Mouse (Mus musculus): ENCODE results near the gene Mrpl58.

The Mrpl58 gene
- long read RNA-seq, experiment 1, transcript Mrpl58-209 (6 exons, 2,596 nt) = major isoform, 102 of 117 reads
- long read RNA-seq, experiment 1, transcript Mrpl58-202 (6 exons, 749 nt) = minor isoform, 13 of 117 reads
- long read RNA-seq, experiment 1, partial matches to known transcripts = 1 of 117 reads
- long read RNA-seq, experiment 1, other reads (novel, unspliced or antisense) = 0 of 117 reads
- long read RNA-seq, experiment 2, transcript Mrpl58-202 (6 exons, 749 nt) = minor isoform, 27 of 145 reads
- long read RNA-seq, experiment 2, transcript Mrpl58-209 (6 exons, 2,596 nt) = major isoform, 114 of 145 reads
- long read RNA-seq, experiment 2, partial matches to known transcripts = 1 of 145 reads
- long read RNA-seq, experiment 2, other reads (novel, unspliced or antisense) = 2 of 145 reads

DNA sequence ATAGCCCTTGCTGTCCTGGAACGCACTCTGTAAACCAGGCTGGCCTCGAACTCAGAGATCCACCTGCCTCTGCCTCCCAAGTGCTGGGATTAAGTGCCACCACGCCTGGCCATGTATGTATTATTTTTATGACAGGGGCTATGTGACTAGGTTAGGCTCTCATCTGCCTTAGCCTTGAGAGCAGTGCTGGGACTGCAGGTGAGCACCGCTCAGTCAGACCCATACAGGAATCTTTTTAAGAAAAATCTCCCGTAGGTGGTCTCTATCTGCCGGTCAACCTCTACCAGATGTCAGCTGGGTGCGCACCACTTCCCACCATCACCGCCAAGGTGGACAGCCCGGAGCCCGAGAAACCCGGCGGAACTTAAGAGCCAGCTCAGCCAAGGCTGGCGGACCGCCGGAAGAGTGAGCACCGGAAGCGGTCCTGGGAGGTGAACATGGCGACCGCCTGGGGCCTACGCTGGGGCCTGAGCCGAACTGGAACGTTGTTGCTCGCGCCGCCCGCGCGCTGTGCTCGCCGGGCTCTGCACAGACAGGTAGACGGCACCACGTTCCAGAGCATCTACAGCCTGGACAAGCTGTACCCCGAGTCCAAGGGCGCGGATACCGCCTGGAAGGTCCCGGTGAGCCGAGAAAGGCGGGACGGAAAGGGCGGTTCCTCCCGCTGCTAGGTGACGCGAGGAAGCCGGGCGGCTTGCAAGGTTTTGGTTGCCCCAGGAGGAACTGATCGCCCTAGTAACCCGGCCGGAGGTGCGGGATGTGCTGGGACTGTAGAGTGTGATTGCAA is at the start of gene Mrpl58:
Mrpl58 (plus strand) TSS at position 415 of the 787 bp plus-strand sequence.
- intact Hi-C loops (cut with DNase I) = no loop called here

DNA sequence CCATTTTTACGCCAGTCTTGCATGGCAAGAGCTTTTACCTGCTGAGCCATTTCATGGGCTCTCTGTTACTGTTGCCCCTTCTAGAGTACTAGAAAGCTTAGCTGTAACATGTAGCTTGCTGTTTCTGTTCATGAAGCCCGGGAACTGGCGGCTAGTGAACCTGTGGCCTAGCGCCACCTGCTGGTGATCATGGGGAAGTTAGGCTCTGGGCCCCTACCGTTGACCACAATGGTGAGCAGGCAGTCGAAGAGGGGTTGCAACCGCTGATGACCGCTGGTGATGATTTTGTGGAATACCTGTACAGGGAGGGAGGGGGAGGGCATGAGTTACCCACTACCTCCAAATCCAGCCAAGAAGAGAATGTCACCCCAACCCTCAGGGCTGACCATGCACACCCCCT is 49.4 kb upstream of the Mrpl58 start:
- intact Hi-C loops (cut with DNase I) = loop anchor here (1.0 to 2.0 kb wide), 2 partner anchors 31 to 150 kb away; partner anchors contain the start of gene Ush1g

DNA sequence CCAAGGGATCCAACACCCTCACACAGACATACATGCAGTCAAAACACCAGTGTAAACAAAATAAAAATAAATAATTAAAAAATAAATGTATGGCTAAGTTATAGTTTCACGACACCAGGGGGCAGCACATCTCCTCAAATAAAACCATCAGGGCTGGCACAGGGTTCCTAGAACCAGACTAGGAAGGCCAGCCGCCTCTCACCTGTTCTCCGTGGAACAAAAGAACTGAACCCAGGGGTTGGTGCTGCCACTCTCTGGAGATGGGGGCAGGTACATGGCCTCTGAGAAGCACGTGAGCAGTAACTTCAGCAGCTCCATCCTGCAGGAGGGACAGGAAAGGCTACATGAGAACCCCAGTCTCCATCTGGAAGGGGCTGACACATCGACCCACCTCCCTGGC is 45.1 kb upstream of the Mrpl58 start:
- intact Hi-C loops (cut with DNase I) = loop anchor here (2.0 kb wide), 1 partner anchor 54 kb away; no protein-coding TSS in a partner anchor

DNA sequence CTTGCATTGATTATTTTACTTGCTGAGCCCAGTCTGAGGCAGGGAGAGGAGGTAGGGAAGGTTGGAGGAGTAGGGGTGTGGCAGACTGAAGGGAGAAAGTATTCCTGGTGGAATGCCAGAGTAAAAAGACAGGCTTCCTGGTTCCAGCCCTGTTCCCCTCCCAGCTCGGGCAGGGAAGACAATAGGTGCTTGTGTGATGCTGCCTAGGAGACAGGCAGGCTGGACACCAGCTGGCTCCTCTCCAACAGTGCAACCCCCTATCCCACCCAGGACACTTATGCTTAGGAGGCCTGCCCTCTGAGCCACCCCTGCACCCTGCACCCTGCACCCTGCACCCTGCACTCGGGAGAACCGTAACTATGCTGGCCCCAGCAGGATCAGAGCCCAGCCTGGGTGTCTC is 44.3 kb upstream of the Mrpl58 start:
- intact Hi-C loops (cut with DNase I) = loop anchor here (2.0 kb wide), 1 partner anchor 54 kb away; no protein-coding TSS in a partner anchor

DNA sequence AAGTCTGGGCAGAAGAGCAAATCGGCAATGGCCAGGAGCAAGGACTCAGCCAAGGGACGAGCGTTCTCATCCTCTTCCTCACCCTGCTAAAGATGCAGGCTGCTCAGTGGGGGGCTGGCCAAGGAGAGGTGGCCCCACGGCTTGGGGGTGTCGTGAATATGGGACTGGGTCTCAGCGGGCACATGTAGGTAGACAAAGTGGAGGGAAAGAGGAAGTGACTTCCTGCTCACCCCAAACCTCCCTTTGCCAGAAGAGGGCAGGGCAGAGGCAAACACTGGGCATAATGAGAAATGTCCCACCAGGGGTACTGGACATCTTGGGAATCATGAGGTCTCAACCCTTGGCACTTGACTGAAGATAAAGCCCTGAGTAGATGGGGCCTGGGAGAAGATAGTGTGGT is 43.8 kb upstream of the Mrpl58 start:
- intact Hi-C loops (cut with DNase I) = loop anchor here (2.0 kb wide), 1 partner anchor 53 kb away; no protein-coding TSS in a partner anchor

DNA sequence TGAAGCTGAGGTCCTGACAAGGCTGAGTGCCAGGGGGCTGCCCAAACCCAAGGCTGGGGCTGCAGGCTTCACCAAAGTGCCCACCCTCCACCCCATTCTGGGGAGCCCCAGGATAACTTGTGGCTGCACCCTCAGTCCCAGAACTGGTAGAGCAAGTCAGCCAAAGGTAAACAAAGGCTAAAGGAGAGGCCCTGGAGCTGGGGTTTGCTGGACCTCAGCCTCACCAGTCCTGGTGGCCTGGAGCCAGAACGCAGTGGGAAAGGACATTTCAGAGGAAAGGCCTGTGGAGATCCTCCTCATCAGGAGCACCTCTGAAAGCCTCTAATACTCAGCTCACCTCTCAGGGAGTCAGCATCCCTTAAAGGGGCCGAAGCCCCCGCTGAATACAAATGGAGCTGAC is 39.4 kb upstream of the Mrpl58 start:
- intact Hi-C loops (cut with DNase I) = no loop called here

DNA sequence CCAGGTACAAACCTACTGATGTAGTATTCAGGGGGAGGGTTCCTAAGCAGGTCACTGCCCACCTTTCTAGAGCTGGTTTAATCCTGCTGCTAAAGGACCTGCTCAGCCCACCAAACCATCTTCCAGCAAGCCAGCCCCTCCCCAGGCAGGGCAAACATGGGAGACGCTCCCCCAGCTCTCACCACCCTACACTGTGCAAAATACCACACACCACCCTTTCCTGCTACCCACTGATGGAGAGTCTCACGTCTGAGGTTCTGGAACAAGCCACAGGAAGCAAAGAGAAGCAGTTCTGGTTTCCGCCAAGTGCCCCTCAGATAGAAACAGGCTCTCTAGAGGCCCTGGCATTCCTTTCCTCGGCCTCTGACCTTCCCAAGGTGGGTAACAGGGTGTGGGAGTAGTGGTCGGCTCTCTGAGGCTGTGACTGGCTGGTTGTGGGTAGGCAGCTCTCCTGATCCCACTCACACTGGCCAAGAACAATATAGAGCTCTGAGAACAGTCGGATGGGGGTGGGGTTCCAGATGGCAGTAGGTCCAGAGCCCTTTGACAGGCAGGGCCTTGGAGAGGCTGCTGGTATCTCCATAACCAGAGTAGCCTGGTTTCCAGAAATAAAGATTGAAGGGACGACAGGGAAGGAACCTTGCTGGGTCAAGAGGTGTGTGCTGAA is 37.4 kb upstream of the Mrpl58 start:
- intact Hi-C loops (cut with DNase I) = no loop called here

DNA sequence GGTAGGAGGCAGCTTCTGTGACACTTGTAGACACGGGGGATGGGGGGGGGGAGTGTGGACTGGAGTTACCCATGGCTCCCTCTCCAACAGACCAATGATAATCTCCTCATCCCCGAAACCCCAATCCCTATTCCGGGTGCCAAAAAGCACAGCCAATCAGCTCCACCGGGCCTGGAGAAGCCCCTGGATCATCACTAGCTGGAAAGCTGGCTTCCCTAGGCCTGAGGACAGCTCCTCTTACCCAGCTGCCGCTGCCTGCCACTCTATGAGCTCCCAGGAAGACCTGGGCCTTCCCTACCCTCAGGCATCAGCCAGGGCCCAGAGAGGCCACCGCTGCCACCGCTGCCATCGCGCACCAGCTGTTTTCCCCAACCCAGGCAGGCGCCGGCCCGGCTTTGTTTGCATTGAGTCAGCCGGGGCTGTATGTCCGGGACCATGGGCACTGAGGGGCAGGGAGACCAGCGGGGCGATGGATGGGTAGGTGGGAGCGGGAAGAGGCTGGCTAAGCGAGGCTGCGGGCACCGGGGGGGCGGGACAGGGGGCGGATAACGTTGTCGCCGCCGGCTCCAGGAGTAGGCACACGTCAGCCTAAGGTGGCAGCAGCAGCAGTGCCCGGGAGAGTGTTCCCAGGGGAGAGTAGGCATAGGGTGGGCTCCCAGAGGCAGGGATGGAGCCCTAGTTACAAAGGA is 36.7 kb upstream of the Mrpl58 start:
- intact Hi-C loops (cut with DNase I) = no loop called here

DNA sequence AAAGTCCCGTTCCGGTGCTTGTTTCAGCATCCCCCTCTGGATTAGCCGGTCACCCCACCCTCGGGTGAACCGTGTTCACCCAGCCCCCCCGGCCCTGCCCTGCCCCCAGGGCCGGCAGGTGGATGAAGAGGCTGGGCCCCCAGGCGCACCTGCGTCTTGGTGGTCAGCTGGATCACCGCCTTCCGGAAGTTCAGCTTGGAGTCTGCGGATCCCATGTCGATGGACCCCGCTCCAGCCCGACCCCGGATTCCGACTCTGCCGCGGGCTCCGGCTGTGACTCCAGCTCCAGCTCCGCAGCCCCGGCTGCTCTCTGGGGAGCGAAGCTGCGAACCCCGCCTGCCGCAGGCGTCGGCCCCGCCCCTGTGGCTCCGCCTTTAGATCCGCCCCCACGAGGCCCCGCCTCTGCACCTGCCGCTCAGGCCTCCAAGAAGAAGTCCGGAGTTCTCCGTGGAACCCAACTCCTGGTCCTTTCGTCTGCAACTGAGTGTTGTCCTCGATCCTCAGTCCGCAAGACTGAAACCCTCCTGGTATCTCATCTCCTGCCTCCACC is 36.1 kb upstream of the Mrpl58 start, which contains the start of gene Hid1:
Hid1 (minus strand) TSS at position 362 of the 550 bp plus-strand sequence.
- intact Hi-C loops (cut with DNase I) = no loop called here

DNA sequence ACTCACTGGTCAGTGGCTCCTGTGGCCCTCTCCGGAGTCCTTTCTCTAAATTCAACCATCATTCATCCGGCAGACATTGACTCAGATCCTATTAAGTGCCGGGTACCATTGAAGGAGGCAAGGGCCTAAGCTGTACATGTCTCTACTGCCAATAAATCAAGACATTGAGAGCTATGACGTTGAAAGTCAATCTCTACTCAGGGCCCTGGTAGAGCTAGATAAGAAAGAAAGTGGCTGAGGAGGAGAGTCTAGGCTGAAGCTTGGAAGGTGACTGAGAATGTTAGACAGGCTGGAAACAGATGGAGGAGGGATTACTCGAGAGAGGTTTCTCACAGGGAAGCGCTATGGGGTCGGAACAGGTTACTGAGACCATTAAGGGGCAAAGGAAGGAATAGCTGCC is 33.2 kb upstream of the Mrpl58 start:
- intact Hi-C loops (cut with DNase I) = no loop called here

DNA sequence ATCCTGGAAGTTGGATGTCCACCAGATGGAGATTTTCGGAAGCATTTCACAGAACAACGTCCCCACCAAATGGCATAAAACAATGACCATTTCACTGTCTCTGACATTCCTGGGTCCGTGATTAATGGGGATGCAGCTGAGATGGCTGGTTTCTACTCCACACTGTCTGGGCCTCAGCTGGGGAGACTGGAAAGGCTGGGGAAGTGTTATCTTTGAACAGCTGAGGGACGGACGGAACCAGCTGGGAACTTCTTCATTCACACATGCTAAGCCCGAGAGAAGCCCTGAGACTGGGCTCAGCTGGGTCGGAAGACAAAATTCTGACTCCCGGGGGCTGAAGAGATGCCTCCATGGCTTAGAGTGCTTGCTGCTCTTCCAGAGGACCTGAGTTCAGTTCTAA is 32.2 kb upstream of the Mrpl58 start:
- intact Hi-C loops (cut with DNase I) = no loop called here

DNA sequence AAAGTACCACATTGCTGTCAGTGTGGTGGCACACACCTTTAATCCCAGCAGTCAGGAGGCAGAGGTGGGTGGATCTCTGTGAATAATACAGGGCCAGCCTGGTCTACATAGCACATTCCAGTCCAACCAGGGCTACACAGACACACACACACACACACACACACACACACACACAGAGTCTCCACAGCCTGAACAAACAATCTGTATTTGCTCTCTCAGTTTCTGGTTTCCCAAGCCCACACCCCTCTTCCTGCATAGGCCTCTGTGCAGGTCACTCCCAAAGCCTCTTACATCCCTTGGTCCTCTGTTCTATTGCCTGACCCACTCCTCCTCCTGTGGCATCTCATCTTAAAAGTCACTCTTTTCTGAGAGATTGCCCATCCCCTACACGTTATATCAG is 31.5 kb upstream of the Mrpl58 start:
- intact Hi-C loops (cut with DNase I) = no loop called here

DNA sequence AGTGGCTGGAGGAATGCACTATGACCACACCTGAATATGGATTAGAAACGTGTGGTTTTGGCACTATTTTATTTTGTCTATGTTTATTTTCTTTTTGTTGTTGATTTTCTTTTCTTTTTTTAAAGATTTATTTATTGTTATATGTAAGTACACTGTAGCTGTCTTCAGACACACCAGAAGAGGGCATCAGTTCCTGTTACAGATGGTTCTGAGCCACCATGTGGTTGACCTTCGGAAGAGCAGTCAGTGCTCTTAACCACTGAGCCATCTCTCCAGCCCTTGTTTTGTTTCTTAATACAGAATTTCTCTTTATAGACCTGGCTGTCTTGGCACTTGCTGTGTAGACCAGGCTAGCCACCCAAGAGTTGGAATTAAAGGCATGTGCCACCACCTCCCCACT is 30.8 kb upstream of the Mrpl58 start:
- intact Hi-C loops (cut with DNase I) = no loop called here

DNA sequence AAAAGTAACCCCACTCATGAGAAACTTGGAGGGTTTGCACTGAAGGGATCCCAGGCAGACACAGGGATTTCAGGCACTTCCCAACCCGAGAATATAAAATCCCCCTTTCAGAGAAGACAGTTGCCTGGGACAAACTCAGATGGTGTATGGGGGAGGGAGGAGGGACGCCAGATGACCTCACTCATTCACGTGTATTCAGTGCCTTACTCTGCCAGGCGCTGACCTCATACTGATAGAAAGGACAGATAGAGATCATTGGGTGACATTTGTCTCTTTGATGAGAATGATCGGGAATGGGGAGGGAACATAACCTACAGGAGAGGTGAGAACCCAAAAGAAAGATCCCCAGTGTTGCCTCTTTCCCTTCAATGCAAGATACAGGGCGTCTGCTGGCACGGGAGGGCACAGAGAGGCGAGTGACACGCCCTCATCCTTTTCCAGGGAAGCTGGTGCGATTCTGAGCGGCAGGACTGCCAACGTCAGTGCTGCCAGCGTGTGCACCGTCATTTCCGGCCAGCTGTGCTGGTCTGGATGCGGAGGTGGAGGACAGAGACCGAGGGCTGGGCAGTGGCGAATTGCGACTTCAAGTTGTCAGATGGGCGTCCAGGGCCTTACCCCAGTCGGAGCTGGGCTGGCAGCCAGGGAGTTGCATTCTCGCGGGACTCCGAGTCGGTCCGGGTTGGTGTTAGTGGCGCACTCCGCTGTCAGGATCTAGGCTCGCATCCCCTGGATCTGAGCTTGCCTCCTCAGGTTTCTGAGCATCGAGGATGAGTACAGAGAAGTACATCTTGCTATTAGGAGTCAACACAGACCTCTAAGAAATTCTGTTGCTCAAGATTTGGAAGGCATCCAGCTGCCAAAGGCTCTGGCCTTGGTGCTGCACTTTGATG is 29.5 kb upstream of the Mrpl58 start:
- intact Hi-C loops (cut with DNase I) = no loop called here

DNA sequence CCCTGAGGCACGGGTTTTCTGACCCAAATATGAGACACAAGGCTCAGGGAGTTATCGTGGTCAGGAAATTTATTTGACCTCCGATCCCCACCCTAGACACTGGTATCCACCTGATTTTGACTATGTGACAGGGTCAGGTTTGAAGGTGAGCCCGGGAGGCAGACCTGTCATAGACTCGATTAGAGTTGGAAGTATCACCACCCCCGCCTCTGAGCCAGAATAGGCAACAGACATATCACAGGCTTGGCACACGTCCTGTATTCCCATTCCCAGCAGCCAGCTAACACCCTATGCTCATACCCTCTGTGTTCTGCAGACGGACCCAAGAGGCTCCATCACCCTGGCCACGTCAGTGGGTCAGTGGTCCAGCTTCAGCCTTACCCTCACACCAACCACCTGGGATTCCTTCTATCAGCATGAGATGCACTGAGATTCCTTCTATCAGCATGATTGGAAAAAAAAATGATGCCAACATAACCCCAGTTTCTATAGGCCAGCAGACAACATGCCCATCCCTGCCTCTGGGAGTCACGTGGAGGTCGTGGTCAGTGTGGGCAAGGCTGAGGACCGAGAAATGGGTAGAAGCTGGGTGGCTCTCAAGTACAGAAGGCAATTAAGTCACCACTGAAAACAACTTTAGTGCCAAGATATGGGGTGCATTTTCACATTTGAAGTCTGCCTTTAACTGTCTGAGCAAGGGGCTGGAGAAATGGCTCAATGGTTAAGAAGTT is 28.7 kb upstream of the Mrpl58 start:
- intact Hi-C loops (cut with DNase I) = no loop called here

DNA sequence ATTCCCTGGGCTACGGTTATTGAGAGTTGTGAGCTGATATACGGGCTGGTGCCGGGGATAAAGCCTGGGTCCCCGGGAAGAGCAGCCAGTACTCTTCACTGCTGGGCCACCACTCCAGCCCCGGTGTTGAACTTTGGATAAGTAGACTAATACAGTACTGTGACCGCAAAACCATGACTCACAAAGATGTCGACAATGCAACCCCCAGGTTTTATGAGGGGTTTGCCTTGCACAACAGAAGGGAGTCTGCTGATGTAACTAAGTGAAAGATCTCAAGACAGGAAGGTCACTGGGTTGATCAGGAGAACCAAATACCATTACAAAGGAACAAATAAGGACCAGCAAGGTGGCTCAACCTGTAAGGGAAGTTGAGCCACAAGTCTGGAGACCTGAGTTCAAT is 26.8 kb upstream of the Mrpl58 start:
- intact Hi-C loops (cut with DNase I) = no loop called here

DNA sequence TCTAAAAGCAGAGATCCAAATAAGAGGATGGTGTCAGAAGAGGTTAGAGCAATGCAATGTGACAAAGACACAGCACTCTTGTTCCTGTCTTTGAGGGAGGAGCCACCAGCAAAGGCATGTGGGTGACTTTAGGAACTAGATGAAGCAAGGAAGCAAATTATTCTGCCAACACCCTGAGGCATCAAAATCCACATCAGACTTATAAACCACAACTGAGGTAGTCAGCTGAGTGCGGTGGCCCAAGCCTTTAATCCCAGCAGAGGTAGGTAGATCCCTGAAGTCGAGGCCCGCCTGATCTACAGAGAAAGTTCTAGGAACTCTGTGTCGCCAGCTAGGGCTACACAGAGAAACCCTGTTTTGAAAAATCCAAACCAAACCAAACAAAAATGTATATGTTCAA is 26.3 kb upstream of the Mrpl58 start:
- intact Hi-C loops (cut with DNase I) = no loop called here

DNA sequence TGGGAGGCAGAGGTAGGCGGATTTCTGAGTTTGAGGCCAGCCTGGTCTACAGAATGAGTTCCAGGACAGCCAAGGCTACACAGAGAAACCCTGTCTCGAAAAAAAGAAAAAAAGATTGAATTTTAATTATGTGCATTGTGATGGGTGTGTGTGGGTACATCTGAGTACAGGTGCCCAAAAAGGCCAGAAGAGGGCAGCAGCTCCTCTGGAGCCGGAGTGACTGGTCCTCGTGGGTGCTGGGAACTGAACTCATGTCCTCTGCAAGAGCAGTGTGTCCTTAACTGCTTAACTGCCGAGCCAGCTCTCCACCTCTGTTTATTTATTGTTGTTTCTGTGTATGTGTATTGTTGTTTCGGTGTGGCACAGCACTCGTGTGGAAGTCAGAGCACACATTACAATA is 25.7 kb upstream of the Mrpl58 start:
- intact Hi-C loops (cut with DNase I) = no loop called here

DNA sequence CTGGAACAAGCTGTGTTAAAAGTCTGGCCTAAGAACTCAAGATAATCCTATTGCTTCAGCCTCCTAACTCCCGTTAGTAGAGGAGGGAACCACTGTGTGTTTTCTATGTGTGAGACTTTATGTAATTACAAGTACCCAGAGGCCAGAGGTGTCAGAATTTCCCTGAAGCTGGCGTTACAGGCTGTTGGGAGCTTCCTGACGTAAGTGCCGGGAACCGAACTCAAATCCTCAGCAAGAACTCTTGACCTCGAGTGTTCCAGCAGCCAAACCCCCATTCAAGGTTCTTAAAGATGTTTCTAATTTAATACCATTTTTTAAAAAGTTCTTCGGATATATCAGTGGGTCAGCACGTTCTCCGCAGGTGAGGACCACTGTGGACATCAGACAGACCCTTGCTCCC is 22.3 kb upstream of the Mrpl58 start:
- intact Hi-C loops (cut with DNase I) = no loop called here
